Mouse (Mus musculus) right cerebral cortex, postnatal 25 days (tissue): ENCODE data around the gene Tab1.
A peak's percentile ranks its signal among the peaks of the same experiment; 100 is the strongest.

Experiments used
- DNase-seq: peaks from one replicate; pipeline ENCODE4 v3.0.0; 2022

Tab1 gene

DNA sequence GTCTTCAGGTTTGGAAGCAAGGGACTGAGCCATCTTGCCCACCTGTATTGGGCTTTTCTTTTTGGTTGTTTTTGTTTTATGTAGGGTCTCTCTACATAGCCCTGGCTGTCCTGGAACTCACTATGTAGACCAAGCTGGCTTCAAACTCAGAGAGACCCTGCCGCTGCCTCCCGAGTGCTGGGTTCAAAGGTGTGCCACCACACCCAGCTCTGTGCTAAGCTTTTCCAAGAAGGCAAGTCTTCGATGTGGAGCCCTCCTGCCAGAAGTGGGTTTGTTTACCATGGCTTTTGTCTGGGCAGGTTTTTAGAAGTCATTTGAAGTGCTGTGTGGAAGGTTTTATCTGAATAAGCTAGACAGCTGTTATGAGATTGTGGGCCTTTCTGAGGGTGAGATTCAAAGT is 8.0 kb downstream of the Tab1 start:
- DNase-seq = no peak

DNA sequence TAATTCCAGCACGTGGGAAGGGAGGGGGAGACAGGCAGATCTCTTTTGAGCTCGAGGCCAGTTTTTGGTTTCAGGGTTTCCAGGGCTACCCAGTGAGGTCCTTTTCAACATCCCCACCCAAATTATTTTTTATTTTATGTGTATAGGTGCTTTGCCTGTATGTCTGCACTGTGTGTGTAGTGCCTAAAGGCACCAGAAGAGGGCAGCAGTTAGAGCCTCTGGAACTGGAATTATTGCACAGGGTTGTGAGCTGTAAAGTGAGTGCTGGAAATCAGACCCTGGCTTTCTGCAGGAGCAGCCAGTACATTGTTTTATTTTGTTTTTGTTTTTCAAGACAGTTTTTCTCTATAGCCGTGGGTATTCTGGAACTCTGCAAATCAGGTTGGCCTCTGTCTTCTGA is 9.2 kb downstream of the Tab1 start:
- DNase-seq = no peak

DNA sequence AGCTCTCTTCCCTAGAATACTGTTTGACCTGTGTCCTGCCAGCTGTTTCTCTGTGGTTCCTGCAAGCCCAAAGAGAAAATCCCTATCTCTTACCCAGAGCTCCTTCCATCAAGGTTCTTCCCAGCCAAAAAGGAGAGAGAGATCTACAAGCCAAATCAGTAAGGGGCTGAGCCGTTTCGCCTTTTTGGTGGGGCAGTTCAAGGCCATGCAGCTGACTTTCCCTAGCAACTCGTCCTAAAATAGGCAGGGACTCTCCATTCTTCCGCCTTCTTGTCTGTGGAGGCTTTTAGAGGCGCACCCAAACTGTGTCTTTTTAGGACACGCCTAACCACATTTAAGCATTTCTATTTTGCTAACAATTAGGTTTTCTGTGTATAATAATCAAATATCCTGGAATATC is 10.8 kb downstream of the Tab1 start:
- DNase-seq = no peak

DNA sequence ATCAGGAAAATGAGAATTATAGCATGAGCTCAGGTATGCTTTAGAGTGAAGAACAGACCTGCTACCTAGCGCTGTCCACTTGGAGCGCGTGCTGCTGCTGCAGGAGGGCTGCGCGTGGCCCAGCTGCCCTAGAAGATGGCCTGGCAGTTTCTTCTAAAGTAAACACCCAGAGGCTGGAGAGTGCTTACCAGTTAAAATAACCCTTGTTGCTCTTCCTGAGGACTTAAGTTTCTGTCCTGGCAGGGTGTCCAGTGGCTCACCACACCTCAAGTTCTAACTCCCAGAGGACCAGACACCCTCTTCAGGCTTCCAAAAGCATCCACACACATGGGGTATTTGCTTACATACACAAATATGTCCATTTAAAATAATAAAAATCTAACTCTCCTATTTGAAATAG is 12.5 kb downstream of the Tab1 start:
- no peak for DNase-seq

DNA sequence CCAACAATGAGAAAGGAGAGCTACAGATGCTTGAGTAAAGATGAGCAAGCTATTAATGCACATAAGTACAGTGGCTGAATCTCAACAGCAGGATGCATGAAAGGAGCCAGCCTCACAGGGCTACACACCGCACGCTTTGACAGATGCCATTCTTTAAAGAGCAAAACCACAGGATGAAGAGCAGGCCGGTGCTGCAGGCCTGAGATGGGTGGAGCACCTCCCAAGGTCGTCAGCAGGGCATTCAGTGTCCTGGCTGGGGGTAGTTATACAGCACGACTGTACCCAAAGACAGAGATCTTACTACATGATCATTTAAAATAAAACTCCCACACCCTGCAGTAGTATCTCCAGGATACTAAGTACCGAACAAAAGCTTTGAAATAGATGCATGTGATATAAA is 13.2 kb downstream of the Tab1 start:
- no peak for DNase-seq

DNA sequence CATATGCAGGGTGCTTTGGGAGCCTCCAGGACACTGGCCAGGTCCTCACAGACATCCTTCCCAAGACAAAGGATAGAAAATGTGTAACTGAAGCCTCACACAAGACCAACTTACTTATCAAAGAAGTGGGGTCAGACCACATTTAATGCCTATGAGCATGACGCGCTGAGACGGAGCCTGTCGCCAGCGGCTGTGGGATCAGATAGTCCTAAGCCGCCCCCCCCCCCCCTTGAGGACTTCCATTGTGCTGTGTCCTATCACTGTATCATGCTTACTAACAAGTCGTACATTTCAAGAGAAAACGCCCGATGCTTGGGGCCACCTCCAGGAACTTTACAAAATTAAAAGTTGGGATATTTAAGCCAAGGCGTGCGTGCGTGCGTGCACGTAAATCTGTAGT is 14.2 kb downstream of the Tab1 start:
- DNase-seq = no peak

DNA sequence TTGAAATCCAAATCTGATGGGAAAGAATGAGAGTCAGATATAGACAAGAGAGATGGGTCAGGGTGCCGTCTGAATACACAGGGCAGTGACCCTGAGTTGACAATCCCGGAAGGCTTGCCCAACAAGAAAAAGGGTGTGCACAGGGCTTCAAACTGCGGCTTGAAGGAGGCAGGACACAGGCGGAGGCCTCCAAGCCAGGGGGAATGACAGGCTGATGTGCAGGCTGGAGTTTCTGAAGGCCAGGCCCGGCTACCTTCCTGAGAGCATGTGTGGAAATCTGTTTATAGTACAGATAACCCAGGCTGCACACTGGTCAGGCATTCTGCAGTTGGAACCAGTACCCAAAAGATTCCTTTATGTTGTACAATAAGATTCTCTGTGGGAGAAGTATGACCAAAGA is 14.6 kb downstream of the Tab1 start:
- DNase-seq = no peak

DNA sequence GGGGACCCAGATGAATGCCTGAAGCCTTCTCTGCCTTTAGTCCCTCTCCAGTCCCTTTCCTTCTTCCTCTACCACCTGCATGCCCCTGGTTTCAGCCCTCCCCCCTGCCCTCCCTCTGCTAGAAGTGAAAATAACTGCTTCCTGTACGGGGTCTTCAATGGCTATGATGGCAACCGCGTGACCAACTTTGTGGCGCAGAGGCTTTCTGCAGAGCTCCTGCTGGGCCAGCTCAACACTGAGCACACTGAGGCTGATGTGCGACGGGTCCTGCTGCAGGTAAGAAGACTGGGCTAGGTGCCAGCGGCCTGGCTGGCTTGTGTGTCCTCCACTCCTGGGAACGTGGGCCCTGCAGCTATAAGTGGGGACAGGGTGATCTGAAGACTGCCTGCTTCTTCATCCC is 15.6 kb downstream of the Tab1 start:
- no peak for DNase-seq

DNA sequence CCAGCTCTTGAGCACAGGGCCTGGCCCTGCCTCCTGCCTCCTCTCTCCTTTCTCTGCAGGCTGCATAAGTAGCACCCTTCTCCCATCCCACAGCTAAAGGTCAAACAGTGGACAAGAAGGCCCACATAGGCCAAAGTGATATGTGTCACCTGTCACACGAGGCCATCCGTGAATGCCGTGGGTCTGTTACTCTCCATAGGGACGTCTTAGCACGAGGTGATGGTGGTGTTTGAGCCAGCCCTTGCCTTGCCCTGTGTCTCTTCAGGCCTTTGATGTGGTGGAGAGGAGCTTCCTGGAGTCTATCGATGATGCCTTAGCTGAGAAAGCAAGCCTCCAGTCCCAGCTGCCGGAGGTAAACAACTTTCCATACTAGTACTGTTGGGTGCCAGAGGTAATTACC is 16.6 kb downstream of the Tab1 start:
- no peak for DNase-seq

DNA sequence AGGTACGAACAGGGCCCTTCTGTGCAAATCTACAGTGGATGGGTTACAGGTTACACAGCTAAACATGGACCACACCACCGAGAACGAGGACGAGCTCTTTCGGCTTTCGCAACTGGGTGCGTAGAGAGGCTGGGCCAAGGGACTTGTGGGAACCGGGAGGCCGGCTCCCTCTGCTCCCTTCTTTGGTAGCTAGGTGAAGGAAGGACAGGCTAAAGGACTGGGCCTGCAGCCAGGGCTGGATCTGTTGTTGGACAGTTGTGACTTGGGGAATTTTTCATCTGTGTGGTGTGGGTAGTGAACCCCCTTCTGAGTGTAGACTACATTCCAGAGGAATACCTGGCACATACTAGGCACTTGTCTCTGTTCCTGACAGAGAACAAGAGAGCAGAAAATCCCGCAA is 19.7 kb downstream of the Tab1 start:
- DNase-seq = no peak

DNA sequence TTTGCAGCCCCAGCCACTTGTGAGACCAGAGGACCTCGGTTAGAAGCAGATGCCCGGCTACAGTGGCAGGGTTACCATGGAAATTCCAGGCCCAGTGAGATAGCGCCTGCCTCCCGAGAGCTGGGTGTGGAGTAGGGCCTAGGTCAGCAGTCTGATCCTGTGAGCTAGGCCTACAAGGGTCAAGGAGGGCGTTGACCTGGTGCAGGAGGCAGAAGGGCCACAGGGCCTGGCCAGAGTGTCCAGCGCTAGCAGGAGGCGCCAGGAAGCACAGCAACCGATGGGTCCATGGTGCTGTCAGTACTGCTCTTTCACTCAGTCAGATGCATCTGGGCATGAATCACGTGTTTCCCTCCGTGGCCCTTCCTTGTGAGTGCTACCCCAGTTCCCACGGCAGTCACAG is 20.8 kb downstream of the Tab1 start:
- no peak for DNase-seq

DNA sequence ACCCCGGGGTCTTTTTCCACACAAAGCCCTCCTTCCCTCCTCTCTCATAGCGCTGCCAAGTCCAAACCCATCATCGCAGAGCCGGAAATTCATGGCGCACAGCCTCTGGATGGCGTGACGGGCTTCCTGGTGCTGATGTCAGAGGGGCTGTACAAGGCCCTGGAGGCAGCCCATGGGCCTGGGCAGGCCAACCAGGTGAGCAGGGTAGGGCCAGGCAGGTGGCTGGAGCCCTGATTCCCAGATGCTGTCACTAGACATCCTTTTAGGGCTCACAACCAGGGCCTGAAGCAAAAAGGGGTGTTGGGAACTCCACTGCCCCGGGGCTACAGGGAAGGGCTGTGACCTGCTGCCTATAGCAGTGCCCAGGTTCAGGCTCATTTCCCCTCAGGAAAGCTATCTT is 22.8 kb downstream of the Tab1 start:
- DNase-seq = no peak

DNA sequence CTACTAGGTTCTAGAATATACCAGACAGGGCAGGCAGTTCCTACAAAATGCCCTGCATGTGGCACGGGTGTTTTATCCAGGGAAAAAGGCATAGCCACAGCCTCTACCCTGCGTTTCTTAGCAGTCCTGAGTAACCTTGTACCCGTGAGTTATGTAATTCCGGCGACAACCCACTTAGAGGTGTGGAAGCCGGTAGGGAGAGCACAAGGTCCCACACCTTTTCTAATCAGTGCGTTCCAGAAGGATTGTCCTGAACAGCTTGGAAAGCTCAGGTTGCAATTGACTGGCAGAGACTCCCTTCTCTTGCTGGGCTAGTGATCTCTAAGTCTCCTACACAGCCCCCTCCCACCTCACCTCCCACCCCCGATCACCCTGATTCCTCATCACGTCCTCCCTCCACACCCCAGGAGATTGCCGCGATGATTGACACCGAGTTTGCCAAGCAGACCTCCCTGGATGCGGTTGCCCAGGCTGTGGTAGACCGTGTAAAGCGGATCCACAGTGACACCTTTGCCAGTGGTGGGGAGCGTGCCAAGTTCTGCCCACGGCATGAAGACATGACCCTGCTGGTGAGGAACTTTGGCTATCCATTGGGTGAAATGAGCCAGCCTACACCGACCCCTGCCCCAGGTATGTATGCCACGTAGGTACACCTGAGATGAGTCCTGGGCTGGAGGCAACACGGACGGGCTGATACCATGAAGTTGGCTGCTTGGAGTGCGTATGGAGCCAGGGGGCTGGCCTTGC is 24.4 kb downstream of the Tab1 start:
- DNase-seq = no peak

DNA sequence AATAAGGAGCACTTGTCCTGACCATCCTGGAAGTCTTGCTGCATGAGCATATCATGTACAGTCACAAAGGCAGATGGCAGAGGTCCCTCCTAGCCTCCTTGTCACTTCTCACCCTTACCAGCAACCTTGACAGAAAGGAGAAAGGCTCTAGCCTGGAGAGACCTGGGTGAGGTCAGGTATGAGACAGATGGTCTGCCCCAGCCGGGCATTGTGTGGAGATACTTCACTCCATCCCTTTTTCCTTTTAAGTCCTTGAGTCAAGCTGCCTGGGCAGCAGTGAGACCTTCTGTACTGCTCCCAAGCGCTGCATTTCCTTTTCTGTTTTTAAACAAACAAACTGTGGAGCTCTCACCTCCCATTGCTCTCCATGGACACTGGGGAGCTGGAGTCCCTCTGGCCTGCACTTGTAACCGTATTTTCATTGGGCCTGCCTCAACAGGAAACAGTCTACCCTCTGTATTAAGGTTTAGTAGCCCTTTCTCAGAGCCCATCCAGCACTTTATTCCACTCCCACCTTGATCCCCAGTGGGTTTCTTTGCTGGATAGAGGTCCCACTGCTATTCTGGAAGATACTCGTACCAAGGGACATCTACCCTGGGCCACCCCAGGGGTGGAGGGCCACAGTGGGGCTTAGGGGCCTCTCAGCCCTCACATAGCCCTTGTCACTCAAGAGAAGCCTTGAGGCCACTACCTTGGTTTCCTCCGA is 25.2 kb downstream of the Tab1 start:
- no peak for DNase-seq

DNA sequence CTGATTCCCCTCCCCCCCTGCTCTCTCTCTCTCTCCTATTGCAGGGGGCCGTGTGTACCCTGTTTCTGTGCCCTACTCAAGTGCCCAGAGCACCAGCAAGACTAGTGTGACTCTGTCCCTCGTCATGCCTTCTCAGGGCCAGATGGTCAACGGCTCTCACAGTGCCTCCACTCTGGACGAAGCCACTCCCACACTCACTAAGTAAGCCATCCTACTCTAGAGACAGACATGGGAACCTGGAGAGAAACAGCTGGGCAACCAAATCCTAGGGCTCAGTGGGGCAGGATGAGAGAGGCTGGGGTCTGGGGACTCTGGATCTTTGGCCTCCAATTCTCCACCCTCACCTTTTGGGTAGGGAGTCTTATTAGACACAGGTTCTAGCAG is 25.8 kb downstream of the Tab1 start:
- no peak for DNase-seq

DNA sequence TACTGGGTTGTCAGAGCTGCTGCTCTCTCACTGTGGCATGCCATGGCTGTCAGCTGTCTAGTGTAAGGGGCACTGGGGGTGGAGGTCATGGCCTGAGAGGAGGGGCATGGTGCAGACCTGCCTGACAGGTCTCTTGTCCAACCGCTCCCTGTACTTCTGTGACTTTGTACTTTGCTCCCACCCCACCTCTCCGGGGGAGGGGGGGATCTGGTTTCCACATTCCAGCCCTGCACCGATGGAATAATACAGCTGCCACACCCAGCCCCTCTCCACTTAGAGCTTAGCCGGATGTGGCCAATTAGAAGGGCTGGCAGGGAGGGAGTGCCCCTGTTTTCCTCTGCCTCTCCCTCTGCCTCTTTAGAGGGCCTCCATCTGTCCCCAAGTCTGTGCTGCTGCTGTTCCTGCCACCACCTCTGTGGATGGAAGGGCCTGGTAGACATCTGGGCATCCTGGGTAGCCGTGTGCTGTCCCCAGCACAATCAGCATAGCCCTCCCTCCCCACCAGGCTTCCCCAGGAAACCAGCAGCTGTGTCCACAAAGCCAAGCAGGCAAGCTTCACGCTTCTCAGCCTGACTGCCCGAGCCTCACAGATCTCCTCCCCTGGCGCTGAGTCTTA is 26.5 kb downstream of the Tab1 start:
- DNase-seq = no peak

DNA sequence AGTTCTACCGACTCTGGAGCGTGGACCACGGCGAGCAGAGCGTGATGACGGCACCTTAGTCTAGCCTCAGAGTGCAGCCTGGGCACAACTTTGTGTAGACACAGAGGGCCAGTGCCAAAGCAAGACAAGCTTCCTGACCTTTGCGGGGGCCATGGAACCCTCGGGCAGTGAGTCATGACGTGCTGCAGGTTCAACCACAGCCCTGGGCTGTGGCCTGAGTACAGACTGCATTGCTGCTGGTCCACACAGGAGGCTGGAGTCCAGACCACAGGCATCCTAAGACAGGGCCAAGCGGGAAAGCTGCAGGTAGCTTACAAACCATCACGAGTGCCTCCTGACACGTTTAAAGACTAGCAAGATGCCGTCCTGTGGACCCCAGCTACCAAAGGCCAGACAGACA is 27.3 kb downstream of the Tab1 start:
- no peak for DNase-seq

DNA sequence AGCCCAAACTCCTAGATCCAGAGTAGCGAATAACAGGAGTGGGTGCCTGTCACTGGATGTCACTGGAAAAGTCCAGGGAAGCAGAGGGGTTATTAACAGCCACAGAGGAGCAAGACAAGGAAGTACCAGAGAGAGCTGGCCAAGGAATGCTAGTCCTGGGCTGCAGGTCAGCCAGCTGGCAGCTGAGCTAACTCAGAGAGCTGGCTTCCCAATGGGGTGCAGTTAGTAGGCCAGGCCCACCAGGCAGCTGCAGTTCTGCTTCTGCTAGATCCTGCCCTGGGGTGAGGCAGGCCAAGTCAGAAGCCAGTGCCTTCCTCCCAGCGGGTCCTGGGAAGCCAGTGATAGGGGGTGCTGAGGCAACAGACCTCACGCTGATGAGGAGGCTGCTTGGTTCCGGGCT is 27.8 kb downstream of the Tab1 start:
- no peak for DNase-seq

DNA sequence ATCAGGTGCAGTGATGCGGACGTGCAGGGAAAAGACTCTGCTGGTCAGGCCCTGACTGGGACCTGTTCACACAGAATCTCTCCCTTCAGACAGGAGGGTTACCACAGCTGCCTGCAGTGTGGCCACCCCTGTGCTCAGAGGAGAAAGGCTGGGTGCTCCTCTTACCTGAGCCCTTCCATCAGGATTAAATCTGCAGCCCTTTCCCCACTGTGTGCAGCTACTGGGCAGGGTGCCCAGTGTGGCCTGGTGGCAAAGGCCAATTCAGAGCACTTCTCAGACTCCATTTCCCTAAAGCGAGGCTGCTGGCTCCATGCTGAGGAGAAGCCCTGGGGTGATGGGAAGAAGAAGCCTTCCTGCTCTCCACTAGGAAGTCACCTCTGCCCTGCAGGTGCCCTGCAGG is 28.3 kb downstream of the Tab1 start:
- no peak for DNase-seq

DNA sequence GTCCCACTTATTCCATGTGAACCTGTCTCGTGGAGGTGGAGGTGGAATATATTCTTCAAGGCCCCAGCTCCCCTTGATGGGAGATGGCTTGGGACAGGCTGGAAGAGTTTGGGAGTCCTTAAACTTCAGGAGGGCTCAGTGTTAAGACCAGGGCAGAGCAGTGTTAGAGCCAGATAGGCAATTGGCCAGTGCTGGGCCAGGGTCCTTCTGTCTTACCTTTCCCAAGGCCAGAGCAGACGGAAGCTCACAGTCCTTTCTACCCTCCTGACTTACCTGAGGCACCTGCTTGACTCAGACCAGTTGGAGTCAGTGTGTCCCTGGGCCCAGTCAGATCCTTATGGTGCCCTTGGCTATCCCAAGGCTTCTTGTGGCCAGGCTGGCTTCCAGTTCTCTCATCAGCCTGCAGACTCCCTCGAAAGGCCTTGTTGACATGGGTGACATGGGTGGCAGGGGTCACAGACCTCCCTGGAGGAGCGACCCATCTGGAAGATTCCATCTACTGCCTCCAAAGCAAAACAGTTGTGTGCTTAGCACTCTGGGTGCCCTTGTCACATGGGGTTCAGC is 29.6 kb downstream of the Tab1 start:
- no peak for DNase-seq

DNA sequence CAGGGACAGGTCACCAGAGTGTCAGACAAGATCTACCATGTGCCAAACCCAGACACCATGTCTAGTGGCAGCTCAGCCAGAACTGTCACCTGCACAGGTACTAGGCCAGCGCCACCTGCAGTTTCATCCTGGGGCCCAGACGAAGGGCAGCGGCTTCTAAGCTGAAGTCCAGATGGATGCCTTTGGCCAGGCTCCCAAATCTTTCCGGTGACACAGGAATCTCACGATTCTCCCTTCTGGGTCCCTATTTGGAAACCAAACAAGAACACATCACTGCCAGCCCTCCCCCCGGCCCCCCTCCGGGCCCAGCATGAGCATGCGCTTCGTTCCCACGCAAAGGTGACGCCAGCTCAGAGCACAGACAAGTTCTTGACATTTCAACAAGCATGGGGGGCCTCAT is 30.3 kb downstream of the Tab1 start:
- DNase-seq = peak; percentile 63

DNA sequence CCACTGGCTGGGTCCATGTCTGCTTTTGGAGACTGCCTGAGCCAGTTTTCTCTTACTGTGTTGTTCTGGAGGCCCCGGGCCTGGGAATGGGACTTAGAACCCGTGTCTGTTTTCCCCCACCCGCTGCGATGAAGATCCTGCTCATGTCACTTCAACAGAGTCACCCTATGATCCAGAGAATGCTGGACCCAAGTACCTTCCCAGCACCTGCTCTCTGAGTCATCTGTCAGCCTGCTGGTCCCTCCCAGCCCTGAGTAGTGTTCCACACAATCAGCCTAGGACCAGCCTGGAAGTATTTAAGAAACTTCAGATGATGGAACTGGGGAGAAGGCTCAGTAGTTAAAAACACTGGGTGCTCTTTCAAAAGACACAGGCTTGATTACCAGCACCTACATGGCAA is 30.8 kb downstream of the Tab1 start:
- DNase-seq = no peak

DNA sequence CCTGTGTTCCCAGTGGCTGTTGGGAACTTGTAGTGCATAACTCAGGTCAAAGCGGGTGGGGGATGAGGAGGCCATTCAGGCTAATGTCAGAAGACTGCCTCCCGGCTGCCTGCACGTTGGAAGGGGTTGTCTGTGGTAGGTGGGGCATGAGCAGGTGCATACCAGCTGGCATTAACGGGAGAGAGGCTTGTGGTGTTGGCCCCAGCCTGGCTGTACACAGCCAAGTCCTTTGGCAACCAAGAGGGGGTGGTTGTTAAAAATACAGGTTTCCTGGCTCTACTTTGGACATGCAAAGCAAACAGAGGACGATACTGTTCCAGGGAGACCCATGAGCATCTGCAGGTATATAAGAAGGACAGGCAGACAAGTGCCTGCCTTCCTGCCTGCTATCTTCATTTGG is 32.5 kb downstream of the Tab1 start:
- DNase-seq = peak; percentile 29

DNA sequence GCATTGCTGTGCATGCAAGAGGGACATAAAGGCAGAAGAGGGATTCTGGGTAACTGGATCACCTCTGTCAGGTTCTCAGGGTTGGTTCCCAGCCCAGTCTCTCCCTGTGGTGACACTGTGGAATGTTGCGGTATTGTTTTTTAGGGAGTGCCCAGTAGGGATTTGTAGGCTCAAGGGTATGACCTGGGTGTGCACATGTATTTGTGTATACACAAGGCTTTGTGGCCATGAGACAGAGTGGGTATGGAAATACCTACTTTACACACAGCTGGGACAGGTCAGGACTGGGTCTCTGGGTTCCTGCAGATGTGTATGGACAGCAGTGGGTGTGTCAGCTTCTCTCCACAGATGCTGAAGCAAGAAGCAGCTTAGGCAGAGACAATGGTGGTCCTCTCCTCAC is 36.6 kb downstream of the Tab1 start:
- DNase-seq = no peak
